37 mouse cellular contexts compared by ENCODE assay signal in the genomic region with DNA sequence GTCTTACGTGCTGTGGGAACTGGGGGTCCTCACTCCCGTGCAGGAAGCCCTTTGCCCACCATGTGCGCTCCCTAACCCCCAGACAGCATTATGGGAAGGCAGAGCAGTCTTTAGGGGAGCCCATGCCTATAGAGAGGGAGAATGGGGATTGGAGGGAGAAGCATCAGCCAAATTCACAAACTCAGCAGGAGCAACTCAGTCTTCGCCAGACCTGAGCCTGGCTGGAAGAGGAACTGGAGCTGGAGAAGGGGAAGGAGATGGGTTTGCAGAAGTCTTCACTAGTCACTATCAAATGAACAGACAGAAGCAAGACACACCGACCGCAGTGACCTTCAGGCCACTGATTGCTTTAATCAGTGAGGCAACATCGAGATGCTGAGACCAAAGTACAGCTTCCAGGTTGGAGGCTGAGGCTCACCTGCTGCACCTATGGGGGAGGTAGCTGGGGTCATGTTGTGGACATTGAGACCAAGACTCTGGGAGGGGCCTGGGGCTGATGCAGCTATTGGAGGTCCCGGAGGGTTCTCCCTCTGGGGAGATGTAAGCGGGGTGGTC. TPM values are rescaled to one million over a fixed set of nuclear protein-coding genes. Genes with fewer than 3 reads are reported as not detected.
DNase-seq lines count a peak whose midpoint lies in the region; ATAC-seq and TF ChIP-seq lines count a peak whose summit lies in the region.
"Had no signal": no experiment of that assay in that cellular context is flagged by ENCODE, and none has a peak within 500 bp of the region (broad histone marks: within the 10 kb centered on the region; RNA-seq: fewer than 3 reads in every experiment).

No protein-coding gene starts in this region.

- H3K4me1 ChIP-seq in embryonic facial prominence, embryonic 12.5 days = peaks cover 36% of the 10 kb centered on the region
- peaks cover 49% of the 10 kb centered on the region for H3K4me1 ChIP-seq in embryonic facial prominence, embryonic 10.5 days
- H3K4me1 ChIP-seq in heart, embryonic 13.5 days = peaks cover 93% of the 10 kb centered on the region
- peaks cover 3 to 16% of the 10 kb centered on the region in 2 experiments for H3K4me1 ChIP-seq in MEL (ENCODE audit: control insufficient read depth in 1 of 2, insufficient read depth in 2 of 2, low read length in 2 of 2)

- no peak overlapping the region for H3K4me2 ChIP-seq in embryonic facial prominence, embryonic 12.5 days (replicated peaks)
- no peak overlapping the region for H3K4me2 ChIP-seq in heart, embryonic 13.5 days
- H3K4me2 ChIP-seq: embryonic facial prominence, embryonic 13.5 days; limb, embryonic 12.5 days; midbrain, embryonic 15.5 days; neural tube, embryonic 15.5 days had no signal

- no peak for TF ChIP-seq RAD21 in MEL (IDR thresholded peaks at IDR 0.05; ENCODE audit: low read depth, low read length)

- ATAC-seq in embryonic facial prominence, embryonic 12.5 days (ENCODE audit: insufficient number of reproducible peaks, insufficient read depth, low FRiP score, low TSS enrichment) = no peak
- ATAC-seq in heart, embryonic 13.5 days (ENCODE audit: extremely low read depth, insufficient number of reproducible peaks, low FRiP score, low TSS enrichment) = no peak
- ATAC-seq in megakaryocyte, adult 5-6 weeks (ENCODE audit: poor library complexity, severe bottlenecking) = peak; percentile 51; the same call in 1 of the 2 replicates
- ATAC-seq: forebrain, embryonic 16.5 days; hindbrain, embryonic 16.5 days; midbrain, embryonic 15.5 days had no signal

- TF ChIP-seq CTCF in MEL (IDR thresholded peaks at IDR 0.05 in 2 of 3, conservative IDR thresholded peaks at IDR 0.05 in 1 of 3; ENCODE audit: control insufficient read depth in 1 of 3, insufficient read depth in 1 of 3, low read depth in 2 of 3, low read length in 3 of 3, poor library complexity in 1 of 3, severe bottlenecking in 1 of 3) = no peak

- no peaks in the 10 kb centered on the region for H3K9me3 ChIP-seq in embryonic facial prominence, embryonic 12.5 days
- H3K9me3 ChIP-seq in embryonic facial prominence, embryonic 10.5 days = no peaks in the 10 kb centered on the region
- H3K9me3 ChIP-seq in heart, embryonic 13.5 days = no peaks in the 10 kb centered on the region
- H3K9me3 ChIP-seq in MEL (replicated peaks; ENCODE audit: insufficient read depth, low read length) = no peaks in the 10 kb centered on the region
- H3K9me3 ChIP-seq: embryonic facial prominence, embryonic 13.5 days; forebrain, embryonic 10.5 days; heart, embryonic 15.5 days; hindbrain, embryonic 10.5 days; limb, embryonic 12.5 days; liver, embryonic 13.5 days; midbrain, embryonic 10.5 days; midbrain, embryonic 15.5 days; neural tube, embryonic 15.5 days had no signal

- no peaks in the 10 kb centered on the region for H3K27me3 ChIP-seq in embryonic facial prominence, embryonic 12.5 days
- no peaks in the 10 kb centered on the region for H3K27me3 ChIP-seq in embryonic facial prominence, embryonic 10.5 days (replicated peaks; ENCODE audit: low read depth, poor library complexity, severe bottlenecking)
- no peaks in the 10 kb centered on the region for H3K27me3 ChIP-seq in heart, embryonic 13.5 days (replicated peaks)
- H3K27me3 ChIP-seq in MEL (ENCODE audit: control insufficient read depth in 1 of 2, insufficient read depth in 2 of 2, low read length in 2 of 2) = no peaks in the 10 kb centered on the region
- H3K27me3 ChIP-seq: CH12.LX; embryonic facial prominence, embryonic 13.5 days; heart, embryonic 15.5 days; limb, embryonic 12.5 days; liver, embryonic 13.5 days; midbrain, embryonic 15.5 days; neural tube, embryonic 15.5 days had no signal

- 0 out of 2 replicates have a peak overlapping the region, but pooled peaks have one; percentile 4 for H3K27ac ChIP-seq in embryonic facial prominence, embryonic 12.5 days
- no peak overlapping the region for H3K27ac ChIP-seq in embryonic facial prominence, embryonic 10.5 days (replicated peaks)
- peak overlapping the region; percentile 94 for H3K27ac ChIP-seq in heart, embryonic 13.5 days (replicated peaks)
- no peak overlapping the region for H3K27ac ChIP-seq in MEL (ENCODE audit: control insufficient read depth, low read depth, low read length)
- H3K27ac ChIP-seq: embryonic facial prominence, embryonic 13.5 days; forebrain, embryonic 10.5 days; gastrocnemius, adult 2 months; hindbrain, embryonic 10.5 days; left cerebral cortex, adult 2 months; limb, embryonic 12.5 days; midbrain, embryonic 10.5 days; midbrain, embryonic 15.5 days; neural tube, embryonic 15.5 days had no signal

- 84% methylated on average over 9 of the region's 9 CpGs for WGBS in embryonic facial prominence, embryonic 12.5 days
- 88% methylated on average over 9 of the region's 9 CpGs for WGBS in embryonic facial prominence, embryonic 10.5 days
- WGBS in heart, embryonic 13.5 days = 74% methylated on average over 9 of the region's 9 CpGs

- H3K36me3 ChIP-seq in embryonic facial prominence, embryonic 12.5 days = peaks cover 20% of the 10 kb centered on the region
- H3K36me3 ChIP-seq in embryonic facial prominence, embryonic 10.5 days (replicated peaks) = peaks cover 50% of the 10 kb centered on the region
- peaks cover 15% of the 10 kb centered on the region for H3K36me3 ChIP-seq in heart, embryonic 13.5 days
- H3K36me3 ChIP-seq in MEL (ENCODE audit: control insufficient read depth in 1 of 2, insufficient read depth in 2 of 2, low read length in 2 of 2) = peaks cover 4 to 10% of the 10 kb centered on the region in 2 experiments
- H3K36me3 ChIP-seq: midbrain, embryonic 15.5 days had no signal

- H3K79me2 ChIP-seq in MEL (ENCODE audit: control insufficient read depth, insufficient read depth, low read length, poor library complexity) = peaks cover 4% of the 10 kb centered on the region

- DNase-seq in embryonic facial prominence, embryonic 10.5 days (ENCODE audit: low spot score) = no peak
- no peak for DNase-seq in heart, postnatal 14 days
- peak; percentile 19 for DNase-seq in MEL (ENCODE audit: low read depth, low spot score)
- no peak for DNase-seq in thymus, postnatal 14 days
- DNase-seq in layer of hippocampus, adult 9-10 months (ENCODE audit: low spot score) = no peak
- DNase-seq: adrenal gland, adult 8-10 months; cerebellum, adult 2 months; cerebellum, postnatal 14 days; gastrocnemius, adult 2 months; gastrocnemius, postnatal 36 days; kidney, adult 9 months; kidney, postnatal 10 days; liver, embryonic 13.5 days; lung, adult 2 months; lung, postnatal 14 days; retina, postnatal 1 day; right cerebral cortex, postnatal 14 days; spleen, adult 18-20 months; thymus, postnatal 25 days had no signal

- H3K9ac ChIP-seq in embryonic facial prominence, embryonic 12.5 days = no peak overlapping the region
- peak overlapping the region; percentile 47; the same call in 1 of the 2 replicates for H3K9ac ChIP-seq in heart, embryonic 13.5 days
- H3K9ac ChIP-seq in MEL (ENCODE audit: control insufficient read depth, low read depth, low read length, poor library complexity, severe bottlenecking) = no peak overlapping the region
- H3K9ac ChIP-seq: embryonic facial prominence, embryonic 13.5 days; heart, embryonic 15.5 days; limb, embryonic 12.5 days; liver, embryonic 13.5 days; midbrain, embryonic 15.5 days; neural tube, embryonic 15.5 days had no signal

- intact Hi-C loops in heart, postnatal 14 days (cut with DNase I) = loop anchor here (5.0 kb wide), 1 partner anchor 36 kb away; no protein-coding TSS in a partner anchor

- no peak for TF ChIP-seq POLR2A in MEL (IDR thresholded peaks at IDR 0.05; ENCODE audit: control insufficient read depth in 1 of 2, insufficient read depth in 1 of 2, low read depth in 1 of 2, low read length in 2 of 2, poor library complexity in 1 of 2)

- no peak for TF ChIP-seq EP300 in MEL (IDR thresholded peaks at IDR 0.05; ENCODE audit: low read depth in 1 of 2, low read length in 2 of 2)

- H3K4me3 ChIP-seq in embryonic facial prominence, embryonic 12.5 days = no peak overlapping the region
- H3K4me3 ChIP-seq in embryonic facial prominence, embryonic 10.5 days = no peak overlapping the region
- H3K4me3 ChIP-seq in heart, embryonic 13.5 days = no peak overlapping the region
- H3K4me3 ChIP-seq in MEL (ENCODE audit: control insufficient read depth in 1 of 2, insufficient read depth in 1 of 2, low read depth in 2 of 2, low read length in 2 of 2) = no peak overlapping the region
- H3K4me3 ChIP-seq: embryonic facial prominence, embryonic 13.5 days; forebrain, embryonic 10.5 days; gastrocnemius, adult 2 months; heart, embryonic 15.5 days; hindbrain, embryonic 10.5 days; left cerebral cortex, adult 2 months; limb, embryonic 12.5 days; liver, embryonic 13.5 days; midbrain, embryonic 10.5 days; midbrain, embryonic 15.5 days; neural tube, embryonic 15.5 days had no signal

TF ChIP-seq in MEL, 35 proteins besides CTCF, POLR2A, EP300 and RAD21:
- TF ChIP-seq POLR2AphosphoS2 (IDR thresholded peaks at IDR 0.05; ENCODE audit: low read length) (no peak), ZNF384 (IDR thresholded peaks at IDR 0.05; ENCODE audit: low read depth, low read length) (no peak), MAZ (IDR thresholded peaks at IDR 0.05; ENCODE audit: low read depth, low read length) (no peak), ZC3H11A (IDR thresholded peaks at IDR 0.05; ENCODE audit: low read depth, low read length) (no peak)

RNA-seq across cellular contexts. Expression of a gene that starts 28.3 kb away (rescaled TPM):
- polyA plus RNA-seq in embryonic facial prominence, embryonic 12.5 days (2016; fragmentation: Nextera tagmentation; extraction: Ambion mirVana) = 66.9 and 67.5 TPM in 2 replicates
- 65.5 and 71.8 TPM in 2 replicates for polyA plus RNA-seq in embryonic facial prominence, embryonic 10.5 days (2016; fragmentation: Nextera tagmentation; extraction: Ambion mirVana)
- 29.9 and 32.3 TPM in 2 replicates for polyA plus RNA-seq in heart, embryonic 13.5 days (2015; fragmentation: Nextera tagmentation; extraction: Ambion mirVana)
- 10 to 100 TPM; 46.3 to 58.6 TPM for total RNA-seq in heart, postnatal 14 days (2021)
- total RNA-seq in MEL (2012; rRNA removed) = 28.4 and 39.0 TPM in 2 replicates
- 100 to 1,000 TPM in 1 of 2 experiments, 10 to 100 TPM in 1; 71.0 to 104 TPM for polyA plus RNA-seq in MEL (2012; ENCODE audit: insufficient read depth in 1 of 2, insufficient read length in 2 of 2, low read depth in 1 of 2, low replicate concordance in 2 of 2, missing spikeins in 1 of 2)
- total RNA-seq in megakaryocyte, adult 5-6 weeks (2015) = 31.7 and 41.1 TPM in 2 replicates
- total RNA-seq in megakaryocyte, adult 5-6 weeks (2017) = 22.4 and 26.3 TPM in 2 replicates

RNA-seq across cellular contexts. Expression of a gene that starts 56.5 kb away (rescaled TPM):
- 0.32 TPM in 1 of 2 replicates, not detected in the other for polyA plus RNA-seq in embryonic facial prominence, embryonic 12.5 days (2016; fragmentation: Nextera tagmentation; extraction: Ambion mirVana)
- polyA plus RNA-seq in embryonic facial prominence, embryonic 10.5 days (2016; fragmentation: Nextera tagmentation; extraction: Ambion mirVana) = not detected in 2 replicates
- 3.6 and 3.9 TPM in 2 replicates for polyA plus RNA-seq in heart, embryonic 13.5 days (2015; fragmentation: Nextera tagmentation; extraction: Ambion mirVana)
- total RNA-seq in heart, postnatal 14 days (2021) = 10 to 100 TPM; 75.7 to 77.1 TPM
- not detected in 2 replicates for total RNA-seq in MEL (2012; rRNA removed)
- polyA plus RNA-seq in MEL (2012; ENCODE audit: insufficient read depth in 1 of 2, insufficient read length in 2 of 2, low read depth in 1 of 2, low replicate concordance in 2 of 2, missing spikeins in 1 of 2) = not detected
- total RNA-seq in megakaryocyte, adult 5-6 weeks (2015) = not detected in 2 replicates
- total RNA-seq in megakaryocyte, adult 5-6 weeks (2017) = not detected in 2 replicates
- total RNA-seq: CH12.LX; layer of hippocampus, postnatal 14 days; left cerebral cortex, adult 2 months; left cerebral cortex, postnatal 25 days had no signal
- polyA plus RNA-seq: C2C12; embryonic facial prominence, embryonic 13.5 days; forebrain, embryonic 10.5 days; forebrain, embryonic 16.5 days; hindbrain, embryonic 10.5 days; hindbrain, embryonic 16.5 days; limb, embryonic 12.5 days; liver, embryonic 13.5 days; midbrain, embryonic 10.5 days; neural tube, embryonic 15.5 days had no signal

Comparison
In these comparisons a context has a peak if more than half of its experiments do, and no peak if none do; other contexts are left out.
1. H3K27ac ChIP-seq: peak in embryonic facial prominence, embryonic 12.5 days (single experiment) and heart, embryonic 13.5 days (single experiment); none in embryonic facial prominence, embryonic 10.5 days (single experiment) and MEL (single experiment).